In the genomic region with DNA sequence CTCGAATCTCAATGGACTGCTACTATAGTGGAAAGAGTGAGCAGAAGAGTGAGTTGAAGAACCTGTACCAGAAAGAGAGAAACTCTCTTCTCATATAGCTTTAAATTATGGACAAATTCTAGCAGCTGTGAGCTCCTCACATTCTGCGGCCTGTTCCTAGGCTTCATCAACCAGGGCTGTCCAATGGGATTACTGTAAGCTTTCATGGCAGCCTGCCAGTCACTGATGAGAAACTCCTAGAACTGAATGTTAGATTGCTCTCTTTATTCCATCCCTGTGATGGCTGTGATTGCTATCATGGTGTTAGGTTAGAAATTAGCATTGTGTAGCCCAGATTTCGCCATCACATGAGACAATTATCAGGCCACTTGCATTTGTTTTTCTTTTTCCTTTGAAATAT, we compare ENCODE assay signal across 13 mouse cellular contexts.
A peak's percentile ranks its signal among the peaks of the same experiment; 100 is the strongest.
DNase-seq lines count a peak whose midpoint lies in the region; ATAC-seq and TF ChIP-seq lines count a peak whose summit lies in the region.
"Had no signal": no experiment of that assay in that cellular context is flagged by ENCODE, and none has a peak within 500 bp of the region (broad histone marks: within the 10 kb centered on the region; RNA-seq: fewer than 3 reads in every experiment).

No protein-coding gene starts in this region.

- no peak for TF ChIP-seq CTCF in forebrain, postnatal 0 days (IDR thresholded peaks at IDR 0.05; ENCODE audit: low read depth)

- no peaks in the 10 kb centered on the region for H3K27me3 ChIP-seq in forebrain, embryonic 13.5 days
- H3K27me3 ChIP-seq in forebrain, embryonic 12.5 days: no peaks in the 10 kb centered on the region
- H3K27me3 ChIP-seq in forebrain, postnatal 0 days (ENCODE audit: insufficient read depth, low read length): no peaks in the 10 kb centered on the region
- H3K27me3 ChIP-seq: lung, embryonic 15.5 days had no signal

- H3K4me1 ChIP-seq in forebrain, embryonic 13.5 days: no peaks in the 10 kb centered on the region
- no peaks in the 10 kb centered on the region for H3K4me1 ChIP-seq in forebrain, embryonic 12.5 days
- H3K4me1 ChIP-seq in forebrain, postnatal 0 days (ENCODE audit: insufficient read depth): no peaks in the 10 kb centered on the region
- H3K4me1 ChIP-seq: lung, embryonic 15.5 days had no signal

- ATAC-seq in forebrain, embryonic 13.5 days: peak; percentile 90; the same call in 1 of the 2 replicates
- no peak for ATAC-seq in forebrain, embryonic 12.5 days (ENCODE audit: low FRiP score)
- ATAC-seq in forebrain, postnatal 0 days: peak; percentile 58; the same call in 1 of the 2 replicates
- ATAC-seq in erythroid progenitor cell, adult 5-6 weeks (replicated peaks; ENCODE audit: low FRiP score, poor library complexity, severe bottlenecking): no peak

- 72% methylated on average over 3 of the region's 3 CpGs for WGBS in forebrain, embryonic 13.5 days
- 79% methylated on average over 3 of the region's 3 CpGs for WGBS in forebrain, embryonic 12.5 days
- WGBS in forebrain, postnatal 0 days: 60% methylated on average over 3 of the region's 3 CpGs

- H3K27ac ChIP-seq in forebrain, embryonic 13.5 days: no peak overlapping the region
- no peak overlapping the region for H3K27ac ChIP-seq in forebrain, embryonic 12.5 days
- H3K27ac ChIP-seq in forebrain, postnatal 0 days (ENCODE audit: low read depth, low read length): no peak overlapping the region
- H3K27ac ChIP-seq: lung, embryonic 15.5 days had no signal

- H3K9ac ChIP-seq in forebrain, embryonic 13.5 days: no peak overlapping the region
- no peak overlapping the region for H3K9ac ChIP-seq in forebrain, embryonic 12.5 days
- H3K9ac ChIP-seq in forebrain, postnatal 0 days: no peak overlapping the region
- H3K9ac ChIP-seq: lung, embryonic 15.5 days had no signal

- DNase-seq in layer of hippocampus, postnatal 14 days (ENCODE audit: low spot score in 2 of 2): peak; percentile 3 to 4
- DNase-seq in layer of hippocampus, adult 11-12 months (ENCODE audit: low spot score): no peak
- peak; percentile 51 for DNase-seq in MN1 (ENCODE audit: low spot score)
- DNase-seq in forebrain, postnatal 0 days: peak; percentile 13
- DNase-seq in adrenal gland, postnatal 4 days (ENCODE audit: low spot score in 2 of 2): no peak
- DNase-seq: adrenal gland, postnatal 14 days; heart, postnatal 14 days; kidney, adult 11 months; thymus, adult 18-20 months had no signal

- no peaks in the 10 kb centered on the region for H3K36me3 ChIP-seq in forebrain, embryonic 13.5 days (ENCODE audit: poor library complexity, severe bottlenecking)
- H3K36me3 ChIP-seq in forebrain, embryonic 12.5 days (replicated peaks): no peaks in the 10 kb centered on the region
- H3K36me3 ChIP-seq in forebrain, postnatal 0 days (ENCODE audit: insufficient read depth): no peaks in the 10 kb centered on the region
- H3K36me3 ChIP-seq: lung, embryonic 15.5 days had no signal

- no peaks in the 10 kb centered on the region for H3K9me3 ChIP-seq in forebrain, embryonic 13.5 days (replicated peaks)
- H3K9me3 ChIP-seq in forebrain, embryonic 12.5 days: no peaks in the 10 kb centered on the region
- H3K9me3 ChIP-seq in forebrain, postnatal 0 days (ENCODE audit: low read length): no peaks in the 10 kb centered on the region
- H3K9me3 ChIP-seq: lung, embryonic 15.5 days had no signal

- no peak overlapping the region for H3K4me2 ChIP-seq in forebrain, embryonic 13.5 days
- H3K4me2 ChIP-seq in forebrain, embryonic 12.5 days: no peak overlapping the region
- H3K4me2 ChIP-seq in forebrain, postnatal 0 days (ENCODE audit: low read depth): no peak overlapping the region
- H3K4me2 ChIP-seq: lung, embryonic 15.5 days had no signal

- H3K4me3 ChIP-seq in forebrain, embryonic 13.5 days: no peak overlapping the region
- H3K4me3 ChIP-seq in forebrain, embryonic 12.5 days (replicated peaks): no peak overlapping the region
- H3K4me3 ChIP-seq in forebrain, postnatal 0 days (ENCODE audit: low read depth, low read length): no peak overlapping the region
- H3K4me3 ChIP-seq: lung, embryonic 15.5 days had no signal

Comparison
In these comparisons a context has a peak if more than half of its experiments do, and no peak if none do; other contexts are left out.
1. ATAC-seq: peak in forebrain, embryonic 13.5 days (single experiment) and forebrain, postnatal 0 days (single experiment); none in forebrain, embryonic 12.5 days (single experiment) and erythroid progenitor cell, adult 5-6 weeks (single experiment).
2. DNase-seq: peak in layer of hippocampus, postnatal 14 days (2 of 2), MN1 (single experiment) and forebrain, postnatal 0 days (single experiment); none in layer of hippocampus, adult 11-12 months (single experiment) and adrenal gland, postnatal 4 days (0 of 2).